Mouse (Mus musculus): Measurements from ENCODE around the gene Rbm45. TPM values are rescaled to one million over a fixed set of nuclear protein-coding genes. Genes with fewer than 3 reads are reported as not detected.

Gene Rbm45
- polyA plus RNA-seq, 1 experiment from 2014 or later = 19.0 TPM

- Histone ChIP-seq H3K36me3 (ENCODE audit: control insufficient read depth, insufficient read depth, low read length) (no peaks in the 10 kb centered on the region), H3K27ac (ENCODE audit: low read depth, low read length) (0 out of 2 replicates have a peak overlapping the region, but pooled peaks have one; percentile 6), H3K9ac (ENCODE audit: low read length) (peak overlapping the region; percentile 77), H3K27me3 (ENCODE audit: control insufficient read depth, insufficient read depth, low read length) (peaks cover 8% of the 10 kb centered on the region; the same call in 1 of the 2 replicates), H3K4me1 (replicated peaks; ENCODE audit: control insufficient read depth, insufficient read depth, low read length) (no peaks in the 10 kb centered on the region), H3K4me3 (ENCODE audit: low read depth, low read length) (peak overlapping the region; percentile 79), H3K4me2 (ENCODE audit: low read depth, low read length, severe bottlenecking) (peak overlapping the region; percentile 87), H3K9me3 (ENCODE audit: control insufficient read depth, low read length) (no peaks in the 10 kb centered on the region)
- DNase-seq (ENCODE audit: low spot score) = peak; percentile 85
- WGBS = 0% methylated on average over 48 of the region's 49 CpGs
- ATAC-seq (replicated peaks; ENCODE audit: low FRiP score) = peak; percentile 70
Observed at GRCm38 (mm10) chr2:76406937-76407441, 37.2 kb downstream of the Rbm45 start.

DNA sequence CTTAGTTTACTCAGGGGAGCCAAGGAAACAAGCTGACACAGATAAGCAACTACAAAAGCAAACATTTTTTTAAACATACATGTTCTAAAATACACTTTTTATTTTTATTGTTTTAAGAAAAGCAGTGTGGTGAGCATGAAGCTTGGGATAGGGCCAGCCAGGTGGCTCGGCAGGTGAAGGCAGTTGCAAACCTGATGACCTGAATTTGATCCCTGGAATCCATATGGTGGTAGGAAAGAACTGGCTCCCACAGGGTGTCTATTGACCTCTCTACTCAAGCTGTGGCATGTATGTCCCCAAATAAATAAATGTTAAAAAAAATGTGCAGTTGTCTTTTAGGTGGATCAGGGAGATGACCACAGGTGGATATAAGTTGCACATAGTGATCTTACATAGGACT, 39.7 kb downstream of the Rbm45 start:
- Histone ChIP-seq H3K27me3 (ENCODE audit: control insufficient read depth, insufficient read depth, low read length) (peaks cover 6% of the 10 kb centered on the region; the same call in 1 of the 2 replicates), H3K9me3 (ENCODE audit: control insufficient read depth, low read length) (no peaks in the 10 kb centered on the region), H3K4me1 (replicated peaks; ENCODE audit: control insufficient read depth, insufficient read depth, low read length) (no peaks in the 10 kb centered on the region), H3K4me2 (ENCODE audit: low read depth, low read length, severe bottlenecking) (no peak overlapping the region), H3K27ac (ENCODE audit: low read depth, low read length) (no peak overlapping the region), H3K4me3 (ENCODE audit: low read depth, low read length) (no peak overlapping the region), H3K36me3 (ENCODE audit: control insufficient read depth, insufficient read depth, low read length) (no peaks in the 10 kb centered on the region), H3K9ac (ENCODE audit: low read length) (no peak overlapping the region)
- 86% methylated on average over 1 of the region's 1 CpGs for WGBS
- ATAC-seq (replicated peaks; ENCODE audit: low FRiP score) (no peak), DNase-seq (ENCODE audit: low spot score) (no peak)

- H3K27me3 ChIP-seq (ENCODE audit: control insufficient read depth, insufficient read depth, low read length) = peaks cover 3% of the 10 kb centered on the region; the same call in 1 of the 2 replicates
- no peaks in the 10 kb centered on the region for H3K9me3 ChIP-seq (ENCODE audit: control insufficient read depth, low read length)
- no peaks in the 10 kb centered on the region for H3K36me3 ChIP-seq (ENCODE audit: control insufficient read depth, insufficient read depth, low read length)
- ATAC-seq (replicated peaks; ENCODE audit: low FRiP score) = no peak
- DNase-seq (ENCODE audit: low spot score) = no peak
- no peak overlapping the region for H3K4me3 ChIP-seq (ENCODE audit: low read depth, low read length)
- no peaks in the 10 kb centered on the region for H3K4me1 ChIP-seq (replicated peaks; ENCODE audit: control insufficient read depth, insufficient read depth, low read length)
- no peak overlapping the region for H3K4me2 ChIP-seq (ENCODE audit: low read depth, low read length, severe bottlenecking)
- no peak overlapping the region for H3K27ac ChIP-seq (ENCODE audit: low read depth, low read length)
- no peak overlapping the region for H3K9ac ChIP-seq (ENCODE audit: low read length)
- 90% methylated on average over 2 of the region's 2 CpGs for WGBS
Observed at GRCm38 (mm10) chr2:76409986-76410385, 40.2 kb downstream of the Rbm45 start.

- Histone ChIP-seq H3K9me3 (ENCODE audit: control insufficient read depth, low read length) (no peaks in the 10 kb centered on the region), H3K4me1 (replicated peaks; ENCODE audit: control insufficient read depth, insufficient read depth, low read length) (no peaks in the 10 kb centered on the region), H3K9ac (ENCODE audit: low read length) (no peak overlapping the region), H3K27me3 (ENCODE audit: control insufficient read depth, insufficient read depth, low read length) (no peaks in the 10 kb centered on the region), H3K4me2 (ENCODE audit: low read depth, low read length, severe bottlenecking) (no peak overlapping the region), H3K27ac (ENCODE audit: low read depth, low read length) (no peak overlapping the region), H3K36me3 (ENCODE audit: control insufficient read depth, insufficient read depth, low read length) (no peaks in the 10 kb centered on the region), H3K4me3 (ENCODE audit: low read depth, low read length) (no peak overlapping the region)
- ATAC-seq (replicated peaks; ENCODE audit: low FRiP score) (no peak), DNase-seq (ENCODE audit: low spot score) (no peak)
- WGBS = 76% methylated on average over 2 of the region's 2 CpGs
Observed at GRCm38 (mm10) chr2:76412924-76413323, 43.1 kb downstream of the Rbm45 start.

GRCm38 (mm10) chr2:76417446-76418141, 47.8 kb downstream of the Rbm45 start:
- Histone ChIP-seq H3K9ac (ENCODE audit: low read length) (no peak overlapping the region), H3K27me3 (ENCODE audit: control insufficient read depth, insufficient read depth, low read length) (0 out of 2 replicates have a peak, but pooled peaks cover 2% of the 10 kb centered on the region), H3K36me3 (ENCODE audit: control insufficient read depth, insufficient read depth, low read length) (no peaks in the 10 kb centered on the region), H3K4me3 (ENCODE audit: low read depth, low read length) (no peak overlapping the region), H3K4me2 (ENCODE audit: low read depth, low read length, severe bottlenecking) (no peak overlapping the region), H3K4me1 (replicated peaks; ENCODE audit: control insufficient read depth, insufficient read depth, low read length) (no peaks in the 10 kb centered on the region), H3K27ac (ENCODE audit: low read depth, low read length) (no peak overlapping the region), H3K9me3 (ENCODE audit: control insufficient read depth, low read length) (no peaks in the 10 kb centered on the region)
- DNase-seq (ENCODE audit: low spot score) (no peak), ATAC-seq (replicated peaks; ENCODE audit: low FRiP score) (no peak)
- 94% methylated on average over 14 of the region's 14 CpGs for WGBS

GRCm38 (mm10) chr2:76418142-76418518, 48.3 kb downstream of the Rbm45 start:
- H3K27ac ChIP-seq (ENCODE audit: low read depth, low read length) = no peak overlapping the region
- no peaks in the 10 kb centered on the region for H3K9me3 ChIP-seq (ENCODE audit: control insufficient read depth, low read length)
- DNase-seq (ENCODE audit: low spot score) (no peak), ATAC-seq (replicated peaks; ENCODE audit: low FRiP score) (no peak)
- H3K27me3 ChIP-seq (ENCODE audit: control insufficient read depth, insufficient read depth, low read length) = 0 out of 2 replicates have a peak, but pooled peaks cover 2% of the 10 kb centered on the region
- H3K4me2 ChIP-seq (ENCODE audit: low read depth, low read length, severe bottlenecking) = no peak overlapping the region
- 94% methylated on average over 3 of the region's 3 CpGs for WGBS
- no peak overlapping the region for H3K4me3 ChIP-seq (ENCODE audit: low read depth, low read length)
- no peaks in the 10 kb centered on the region for H3K4me1 ChIP-seq (replicated peaks; ENCODE audit: control insufficient read depth, insufficient read depth, low read length)
- H3K36me3 ChIP-seq (ENCODE audit: control insufficient read depth, insufficient read depth, low read length) = no peaks in the 10 kb centered on the region
- no peak overlapping the region for H3K9ac ChIP-seq (ENCODE audit: low read length)

GRCm38 (mm10) chr2:76421411-76421924, 51.7 kb downstream of the Rbm45 start:
- no peak overlapping the region for H3K27ac ChIP-seq (ENCODE audit: low read depth, low read length)
- 0 out of 2 replicates have a peak, but pooled peaks cover 2% of the 10 kb centered on the region for H3K27me3 ChIP-seq (ENCODE audit: control insufficient read depth, insufficient read depth, low read length)
- no peaks in the 10 kb centered on the region for H3K4me1 ChIP-seq (replicated peaks; ENCODE audit: control insufficient read depth, insufficient read depth, low read length)
- H3K4me3 ChIP-seq (ENCODE audit: low read depth, low read length) = no peak overlapping the region
- H3K9me3 ChIP-seq (ENCODE audit: control insufficient read depth, low read length) = no peaks in the 10 kb centered on the region
- H3K9ac ChIP-seq (ENCODE audit: low read length) = no peak overlapping the region
- ATAC-seq (replicated peaks; ENCODE audit: low FRiP score) (no peak), DNase-seq (ENCODE audit: low spot score) (no peak)
- 77% methylated on average over 6 of the region's 6 CpGs for WGBS
- no peaks in the 10 kb centered on the region for H3K36me3 ChIP-seq (ENCODE audit: control insufficient read depth, insufficient read depth, low read length)
- no peak overlapping the region for H3K4me2 ChIP-seq (ENCODE audit: low read depth, low read length, severe bottlenecking)

DNA sequence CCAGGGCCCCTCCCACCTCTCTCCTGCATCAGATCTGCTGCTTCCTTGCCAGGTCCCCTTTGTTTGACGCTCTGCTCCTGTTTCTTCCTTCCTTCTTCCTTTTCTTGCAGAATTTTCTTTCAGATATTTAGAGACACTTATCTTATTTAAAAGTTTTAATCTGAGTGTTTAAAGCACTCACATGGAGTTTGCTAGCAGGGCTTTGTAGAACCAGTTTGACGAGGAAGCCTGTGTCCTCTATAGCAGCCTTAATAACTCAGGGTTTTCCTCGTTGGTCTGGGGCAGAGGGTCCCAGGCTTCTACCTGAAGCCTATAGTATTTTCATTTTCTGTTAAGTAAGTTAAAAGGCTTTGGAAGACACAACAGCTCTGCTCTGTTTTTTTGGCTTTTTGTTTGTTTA, 57.0 kb downstream of the Rbm45 start:
- no peak overlapping the region for H3K9ac ChIP-seq (ENCODE audit: low read length)
- no peaks in the 10 kb centered on the region for H3K36me3 ChIP-seq (ENCODE audit: control insufficient read depth, insufficient read depth, low read length)
- H3K27ac ChIP-seq (ENCODE audit: low read depth, low read length) = no peak overlapping the region
- no peak for DNase-seq (ENCODE audit: low spot score)
- no peaks in the 10 kb centered on the region for H3K4me1 ChIP-seq (replicated peaks; ENCODE audit: control insufficient read depth, insufficient read depth, low read length)
- no peak overlapping the region for H3K4me2 ChIP-seq (ENCODE audit: low read depth, low read length, severe bottlenecking)
- no peaks in the 10 kb centered on the region for H3K9me3 ChIP-seq (ENCODE audit: control insufficient read depth, low read length)
- 0 out of 2 replicates have a peak, but pooled peaks cover 2% of the 10 kb centered on the region for H3K27me3 ChIP-seq (ENCODE audit: control insufficient read depth, insufficient read depth, low read length)
- no peak overlapping the region for H3K4me3 ChIP-seq (ENCODE audit: low read depth, low read length)
- ATAC-seq (replicated peaks; ENCODE audit: low FRiP score) = no peak
- WGBS = 66% methylated on average over 3 of the region's 3 CpGs
